Mouse (Mus musculus) frontal cortex, postnatal 25 days (tissue): ENCODE results near the gene Rhbdf2.
A peak's percentile ranks its signal among the peaks of the same experiment; 100 is the strongest.
"Not testable (repeated sequence)": the region's sequence is repeated elsewhere in the genome, so short reads cannot be mapped to it uniquely, and the experiment has no call there.

Experiments used
- DNase-seq, 2 experiments: peaks; one replicate each; pipeline ENCODE4 v3.0.0; 2022; ENCODE audit warnings: low spot score in 2 of 2

Gene Rhbdf2

GRCm38 (mm10) chr11:116643579-116644224, 16.9 kb upstream of the Rhbdf2 start:
- DNase-seq: no peak

DNA sequence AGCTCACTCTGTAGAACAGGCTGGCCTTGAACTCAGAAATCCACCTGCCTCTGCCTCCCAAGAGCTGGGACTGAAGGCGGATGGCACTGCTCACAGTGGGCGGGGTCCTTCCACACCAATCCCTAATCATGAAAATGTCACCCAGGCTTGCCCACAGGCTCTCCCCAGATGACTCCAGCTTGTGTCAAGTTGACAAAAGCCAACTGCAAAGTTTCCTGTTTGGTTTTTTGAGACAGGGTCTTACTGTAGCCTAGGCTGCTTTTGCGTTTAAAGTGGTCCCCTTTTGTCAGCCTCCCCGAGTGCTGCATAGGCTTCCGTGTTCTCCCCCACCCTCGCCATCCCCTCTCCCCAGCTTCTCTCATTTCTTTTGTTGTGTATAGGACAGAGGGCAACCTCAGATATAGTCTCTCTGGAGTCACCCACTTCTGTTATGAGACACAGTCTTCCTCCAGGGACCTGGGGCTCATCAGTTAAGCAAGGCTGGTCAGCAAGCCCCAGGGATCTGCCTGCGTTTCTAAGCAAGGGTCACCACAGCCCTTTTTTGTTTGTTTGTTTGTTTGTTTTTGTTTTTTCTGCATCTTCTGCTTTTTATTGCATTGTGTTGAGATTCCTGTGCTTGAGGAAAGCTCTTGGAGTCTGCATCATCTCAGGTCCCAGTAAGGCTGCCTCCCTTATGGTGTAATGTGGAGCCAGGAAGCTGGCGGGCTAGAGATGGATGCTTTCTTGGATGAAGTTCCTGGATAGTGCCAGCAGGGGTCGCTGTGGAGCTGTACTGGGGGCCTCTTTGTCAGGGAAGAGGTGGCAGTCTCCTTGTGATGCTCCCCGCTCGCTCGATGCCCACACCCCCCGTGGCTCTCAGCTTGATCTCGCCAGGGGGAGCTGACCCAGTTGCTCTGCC, 16.1 kb upstream of the Rhbdf2 start:
- DNase-seq: peak; percentile 83 to 91

DNA sequence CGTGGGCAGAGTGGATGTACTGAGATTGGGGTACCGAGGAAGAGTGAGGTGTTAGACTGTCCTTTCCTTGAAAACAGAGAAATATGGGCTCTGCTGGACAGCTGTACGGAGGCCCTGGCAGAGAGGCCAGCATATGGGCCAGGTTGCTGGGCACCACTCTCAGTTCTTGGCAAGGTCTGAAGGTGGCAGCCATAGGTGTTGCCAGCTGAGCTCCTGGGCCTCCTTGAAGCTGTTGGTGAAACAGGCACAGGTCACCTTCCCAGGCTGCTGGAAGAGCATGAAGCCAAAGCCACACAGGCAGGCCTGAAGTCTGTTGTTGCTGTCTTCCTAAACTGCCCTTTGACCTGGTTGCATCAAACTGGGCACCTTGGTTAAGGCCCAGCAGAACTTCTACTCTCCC, 14.9 kb upstream of the Rhbdf2 start:
- DNase-seq: no peak

- DNase-seq: no peak
These were observed 14.3 kb upstream of the Rhbdf2 start for GRCm38 (mm10) chr11:116641168-116641567.

- DNase-seq: not testable (repeated sequence)
These were observed 9.8 kb upstream of the Rhbdf2 start for GRCm38 (mm10) chr11:116636607-116637006.

DNA sequence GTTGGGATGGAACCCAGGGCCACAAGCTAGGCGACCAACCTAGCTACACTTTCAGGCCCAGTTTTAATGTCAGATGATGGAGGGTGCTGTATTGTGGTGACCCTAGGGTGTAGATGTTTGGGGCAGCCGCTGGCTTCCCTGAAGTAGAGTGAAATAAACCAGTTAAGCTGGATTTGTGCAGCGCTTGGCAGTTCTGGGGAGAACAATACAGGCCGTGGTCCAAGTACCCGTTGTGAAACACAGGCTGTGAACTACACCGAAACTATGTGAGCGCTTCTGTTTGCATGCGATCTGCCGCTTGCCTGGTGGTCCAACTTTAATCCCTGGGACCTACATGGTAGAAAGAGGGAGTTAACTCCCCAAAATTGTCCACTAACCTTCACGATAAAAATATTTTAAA, 6.1 kb upstream of the Rhbdf2 start:
- DNase-seq: no peak

GRCm38 (mm10) chr11:116630171-116630965, 3.5 kb upstream of the Rhbdf2 start:
- no peak for DNase-seq

GRCm38 (mm10) chr11:116629472-116629871, 2.7 kb upstream of the Rhbdf2 start:
- DNase-seq: no peak

DNA sequence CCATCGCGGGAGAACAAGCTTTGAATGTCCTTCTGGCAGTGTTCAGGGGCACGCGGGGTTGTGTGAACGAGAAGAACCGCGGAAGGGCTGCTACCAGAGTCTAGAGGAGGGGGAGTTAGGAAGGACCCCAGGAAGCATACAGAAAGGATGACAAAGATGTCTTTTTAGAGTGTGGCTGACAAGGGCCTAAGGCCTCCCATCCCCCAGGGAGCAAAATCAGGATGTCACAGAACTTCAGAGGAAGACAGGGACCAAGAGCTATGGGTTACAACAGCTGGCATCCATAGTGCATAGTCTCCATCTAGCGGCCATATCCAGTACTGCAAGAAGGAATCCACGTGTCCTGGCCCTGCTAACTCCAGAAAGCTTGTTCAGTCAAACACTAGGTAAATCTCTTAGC, 1.9 kb upstream of the Rhbdf2 start:
- peak; percentile 79 to 88 for DNase-seq

DNA sequence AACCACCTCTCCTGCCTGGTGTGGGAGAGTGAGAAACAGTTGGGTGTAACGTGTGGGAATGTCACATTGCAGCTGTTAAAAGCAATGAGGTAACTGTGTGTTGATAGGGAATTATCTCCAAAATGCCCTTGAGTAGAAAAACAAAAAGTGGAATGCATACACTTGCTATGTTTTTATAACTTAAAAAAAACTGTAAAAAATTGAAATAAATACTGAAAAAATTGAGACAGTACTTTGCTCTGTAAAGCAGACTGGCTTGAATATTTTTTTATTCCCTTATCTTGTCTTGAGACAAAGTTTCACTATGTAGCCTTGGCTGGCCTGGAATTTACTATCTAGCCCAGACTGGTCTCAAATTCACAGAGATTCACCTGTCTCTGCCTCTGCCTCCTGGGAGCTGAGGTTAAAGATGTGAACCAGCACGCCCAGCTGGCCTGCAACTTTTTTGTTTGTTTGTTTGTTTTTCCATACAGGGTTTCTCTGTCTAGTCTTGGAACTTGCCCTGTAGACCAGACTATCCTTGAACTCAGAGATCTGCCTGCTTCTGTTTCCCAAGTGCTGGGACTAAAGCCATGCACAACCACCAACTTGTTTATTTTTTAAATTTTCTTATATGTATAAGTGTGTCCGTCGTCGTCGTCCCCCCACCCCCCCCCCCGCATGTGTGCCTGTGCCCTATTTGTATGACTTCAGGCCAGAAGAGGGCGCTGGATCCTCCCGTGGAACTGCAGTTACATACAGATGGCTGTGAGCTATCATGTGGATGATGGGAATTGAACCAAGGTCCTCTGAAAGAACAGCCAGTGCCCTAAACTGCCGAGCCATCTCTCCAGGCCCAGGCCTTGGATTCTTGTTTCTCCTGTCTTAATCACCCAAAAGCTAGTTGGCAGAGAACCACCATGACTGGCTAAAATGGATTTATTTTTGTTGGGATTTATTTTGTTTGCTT, 527 bp upstream of the Rhbdf2 start:
- DNase-seq: no peak

DNA sequence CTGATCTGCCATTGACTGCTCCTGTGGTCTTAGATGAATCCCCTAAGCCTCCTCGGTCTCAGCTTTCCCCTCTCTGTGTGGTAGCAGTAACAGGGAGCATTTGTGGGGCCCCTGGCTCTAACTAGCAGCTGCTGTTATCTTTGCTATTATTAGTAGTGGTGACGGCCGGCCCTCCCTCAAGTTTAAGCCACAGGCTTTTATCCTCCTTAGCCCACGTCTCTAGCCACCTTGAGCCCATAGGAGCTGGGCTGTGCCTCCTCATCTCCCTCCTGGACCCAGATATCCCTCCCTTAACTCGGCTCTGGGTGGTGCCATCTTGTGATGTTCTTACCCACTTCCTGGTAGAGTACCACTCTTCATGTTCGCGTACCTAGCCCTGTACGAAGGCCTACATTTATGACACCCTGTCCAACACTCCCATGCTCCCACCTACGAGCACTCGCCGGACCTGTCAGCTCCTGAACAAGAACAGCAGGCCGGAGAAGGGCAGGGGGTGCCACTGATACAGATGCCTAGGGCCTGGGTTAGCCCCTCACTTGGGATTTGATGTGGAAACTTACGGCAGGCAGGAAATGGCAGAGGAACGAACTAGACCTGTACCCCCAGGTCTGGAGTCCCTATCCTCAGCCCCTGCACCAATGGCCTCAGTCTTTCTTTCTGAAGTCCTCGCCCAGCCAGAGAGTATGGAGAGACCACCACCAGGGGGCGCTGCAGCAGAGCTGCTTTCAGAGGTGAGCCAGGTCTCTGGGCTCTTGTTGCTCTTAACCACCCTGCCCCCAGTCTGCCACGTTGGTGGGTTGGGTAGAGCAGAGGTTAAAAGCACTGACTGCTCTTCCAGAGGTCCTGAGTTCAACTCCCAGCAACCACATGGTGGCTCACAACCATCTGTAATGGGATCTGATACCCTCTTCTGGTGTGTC, 1.5 kb downstream of the Rhbdf2 start:
- no peak for DNase-seq

DNA sequence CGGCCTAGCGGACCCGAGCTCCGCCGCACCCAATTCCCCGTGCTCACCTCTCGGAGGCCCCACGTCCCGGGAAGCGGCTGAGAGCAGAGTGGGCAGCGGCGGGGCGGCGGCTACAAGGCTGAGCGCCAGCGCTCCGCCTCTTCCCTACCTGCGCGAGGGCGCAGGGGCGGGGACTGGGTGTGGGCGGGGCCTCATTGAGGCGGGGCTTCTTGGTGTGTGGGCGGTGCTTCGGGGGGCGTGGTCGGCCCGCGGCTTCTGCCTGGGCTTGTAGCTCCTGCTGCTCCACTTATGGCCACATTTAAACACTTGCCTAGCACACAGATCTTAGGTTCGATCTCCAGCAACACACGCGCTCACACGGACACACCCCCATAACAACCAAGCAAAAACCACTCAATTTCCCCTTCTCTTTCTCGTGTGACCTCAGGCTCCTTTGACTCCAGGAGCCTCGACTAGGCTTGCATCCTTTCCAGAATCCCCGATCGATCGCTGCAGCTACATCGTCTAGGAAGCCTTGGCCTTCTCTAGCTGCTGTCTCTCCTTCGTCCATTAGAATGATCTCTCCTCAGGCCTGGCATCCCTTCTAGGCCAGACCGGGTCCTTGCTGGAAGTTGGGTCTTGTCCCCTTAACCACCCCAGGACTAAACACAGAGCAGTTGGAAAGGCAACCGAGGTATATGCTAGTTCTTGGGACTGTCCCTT, 2.5 kb downstream of the Rhbdf2 start:
- DNase-seq: no peak

GRCm38 (mm10) chr11:116623281-116624124, 3.3 kb downstream of the Rhbdf2 start:
- DNase-seq: no peak

DNA sequence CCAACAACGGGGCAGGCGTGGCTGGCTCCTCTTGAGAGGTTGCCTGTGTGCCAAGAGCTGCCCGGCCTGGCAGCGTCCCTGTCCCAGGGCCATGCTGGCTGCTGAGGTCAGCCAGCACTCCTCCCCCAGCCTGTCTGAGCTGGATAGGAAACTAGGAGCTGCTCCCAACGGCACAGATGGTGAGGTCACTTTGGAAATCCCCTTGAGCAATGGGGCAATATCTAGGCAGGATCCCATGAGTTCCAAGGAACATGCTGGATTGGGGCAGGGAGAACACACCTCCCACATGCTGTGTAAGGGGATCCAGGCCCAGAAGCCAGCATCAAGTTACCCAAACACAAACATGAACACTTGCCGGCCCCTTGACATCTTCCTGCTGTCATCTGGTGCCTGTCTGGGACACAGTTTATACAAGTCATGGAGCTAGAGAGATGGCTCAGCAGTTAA, 5.5 kb downstream of the Rhbdf2 start:
- DNase-seq: no peak

DNA sequence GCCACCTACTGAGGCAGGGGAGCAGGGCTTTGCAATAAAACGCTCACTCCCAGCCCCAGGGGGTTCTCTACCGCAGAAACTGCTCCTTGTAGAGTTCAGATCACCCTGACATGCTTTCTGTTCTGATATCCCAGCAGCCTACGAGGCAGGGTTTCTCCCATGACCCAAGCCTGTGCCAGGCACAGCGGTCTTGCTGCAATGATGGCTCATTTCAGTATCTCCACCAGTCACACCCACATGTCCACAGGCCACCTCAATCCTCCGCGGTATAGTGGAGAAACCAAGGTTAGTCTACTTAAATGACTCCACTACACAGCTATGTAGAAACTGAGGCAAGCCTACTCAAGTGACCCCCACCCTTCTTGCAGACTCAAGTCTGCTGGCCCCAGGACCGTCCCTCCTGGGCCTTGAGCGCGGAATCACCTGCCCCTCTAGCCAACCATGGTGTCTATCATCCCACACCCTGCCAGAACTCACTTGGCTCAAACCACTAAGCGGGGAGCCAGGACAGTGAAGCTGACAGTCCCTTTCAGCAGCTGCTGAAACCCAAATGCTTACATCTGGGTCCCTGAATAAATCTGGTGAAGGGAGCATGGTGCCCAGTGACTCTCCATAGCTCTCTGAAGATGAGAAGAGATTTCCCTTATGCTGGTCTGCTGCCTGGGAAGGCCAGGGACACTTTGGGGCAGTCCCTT, 6.1 kb downstream of the Rhbdf2 start:
- no peak for DNase-seq

- DNase-seq: no peak
These were observed 6.7 kb downstream of the Rhbdf2 start for GRCm38 (mm10) chr11:116620073-116620472.

DNA sequence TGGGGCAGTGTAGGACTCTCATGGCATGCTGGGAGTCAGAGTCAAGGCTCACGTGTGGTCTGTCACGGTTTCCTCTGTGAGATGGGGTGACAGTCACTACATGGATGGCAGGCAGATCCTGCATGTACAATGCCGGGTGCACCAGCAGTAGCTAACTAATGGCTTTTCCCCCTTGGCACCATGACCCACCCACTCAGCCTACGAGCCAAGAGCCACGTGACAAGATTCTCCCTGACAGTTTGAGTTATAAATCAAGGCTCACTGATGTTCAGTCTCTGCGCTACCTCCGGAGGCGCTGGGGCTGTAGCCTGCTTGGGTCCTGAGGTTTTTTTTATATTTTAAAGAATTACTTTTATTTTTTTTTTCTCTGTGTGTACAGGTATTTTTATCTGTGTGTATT, 7.3 kb downstream of the Rhbdf2 start:
- DNase-seq: no peak

DNA sequence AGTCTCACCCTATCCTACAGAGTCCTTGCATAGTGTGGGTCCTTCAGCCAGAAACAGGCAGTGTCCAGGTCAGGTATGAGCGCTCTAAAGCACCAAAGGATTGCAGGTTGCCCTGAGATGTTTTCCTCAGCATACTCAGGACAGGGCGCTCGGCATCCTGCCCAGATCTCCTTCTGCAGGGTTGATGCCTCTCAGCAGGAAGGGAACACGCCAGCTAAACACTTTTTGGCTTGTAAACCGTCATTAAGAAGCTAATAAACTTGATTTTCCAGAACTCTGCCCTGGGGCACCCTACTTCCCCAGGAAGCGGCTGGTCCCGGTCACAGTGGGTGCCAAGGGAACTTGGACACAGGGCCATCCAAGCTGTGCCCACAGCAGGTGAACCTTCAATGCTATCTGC, 7.7 kb downstream of the Rhbdf2 start:
- DNase-seq: no peak
